Mouse (Mus musculus) lung, embryonic 14.5 days (tissue): ENCODE data around the gene Magi2. TPM values are rescaled to one million over a fixed set of nuclear protein-coding genes. Genes with fewer than 3 reads are reported as not detected.

Source experiments
- ATAC-seq: fragments of 200-750 bp; cut with Nextera tagmentation; 2 replicates; pipeline ENCODE4 v1.8.0; 2017; ENCODE audit warnings: mild to moderate bottlenecking, moderate TSS enrichment, moderate library complexity; ENCODE audit not compliant: insufficient read depth
- DNase-seq: peaks from one replicate; pipeline ENCODE4 v3.0.0-alpha.2; 2015
- H3K27ac ChIP-seq: fragments of 300-500 bp; sonication (generic); 2 replicates; pipeline ENCODE4 v1.5.1; 2014; ENCODE audit warnings: low read depth, mild to moderate bottlenecking, moderate library complexity
- H3K27me3 ChIP-seq: fragments of 300-500 bp; sonication (generic); 2 replicates; pipeline ENCODE4 v1.6.1; 2014; ENCODE audit warnings: low read length, control low read depth; ENCODE audit not compliant: insufficient read depth
- H3K36me3 ChIP-seq: fragments of 300-500 bp; sonication (generic); 2 replicates; pipeline ENCODE4 v1.6.1; 2014; ENCODE audit warnings: control low read depth; ENCODE audit not compliant: insufficient read depth
- H3K4me1 ChIP-seq: fragments of 300-500 bp; sonication (generic); 2 replicates; pipeline ENCODE4 v1.6.1; 2014; ENCODE audit warnings: antibody characterized with exemption, control low read depth; ENCODE audit not compliant: insufficient read depth
- H3K4me2 ChIP-seq: fragments of 300-500 bp; sonication (generic); 2 replicates; pipeline ENCODE4 v1.6.1; 2014; ENCODE audit warnings: mild to moderate bottlenecking
- H3K4me3 ChIP-seq: fragments of 300-500 bp; sonication (generic); 2 replicates; pipeline ENCODE4 v1.5.1; 2014; ENCODE audit warnings: low read depth, low read length
- H3K9ac ChIP-seq: fragments of 300-500 bp; sonication (generic); 2 replicates; pipeline ENCODE4 v1.6.1; 2014
- H3K9me3 ChIP-seq: fragments of 300-500 bp; sonication (generic); 2 replicates; pipeline ENCODE4 v1.6.1; 2016; ENCODE audit warnings: low read depth, low read length, control low read depth
- CTCF ChIP-seq: IDR thresholded peaks from 2 replicates; pipeline ENCODE4 v1.5.1; 2016; ENCODE audit warnings: antibody characterized with exemption, low read depth
- WGBS: fragments of 180-500 bp; shearing (Covaris S2); extraction: QIAGEN DNeasy Blood & Tissue Kit; methylation state at CpG from one replicate; pipeline ENCODE4 v1.1.7; 2014; 5-methylcytosine and 5-hydroxymethylcytosine counted together
- polyA plus RNA-seq: library from polyadenylated mRNA; unstranded; fragments of >200 nt; fragmentation: Nextera tagmentation; extraction: Ambion mirVana; gene quantifications from 2 replicates; pipeline ENCODE4 v1.2.1, GENCODE M21; 2014

Gene Magi2
- polyA plus RNA-seq, 1 experiment from 2014 or later = 2.4 TPM

- no peak overlapping the region for H3K4me3 ChIP-seq
- DNase-seq (no peak), ATAC-seq (no peak)
- no peak overlapping the region for H3K9ac ChIP-seq
- H3K36me3 ChIP-seq = no peaks in the 10 kb centered on the region
- no peaks in the 10 kb centered on the region for H3K4me1 ChIP-seq
- WGBS = 76% methylated on average over 6 of the region's 6 CpGs
- TF ChIP-seq CTCF = no peak
- no peak overlapping the region for H3K27ac ChIP-seq
- no peaks in the 10 kb centered on the region for H3K27me3 ChIP-seq
- no peaks in the 10 kb centered on the region for H3K9me3 ChIP-seq
- no peak overlapping the region for H3K4me2 ChIP-seq
These were observed 669.1 kb downstream of the Magi2 start for GRCm38 (mm10) chr5:19895893-19896292.

- Histone ChIP-seq H3K9ac (no peak overlapping the region), H3K36me3 (no peaks in the 10 kb centered on the region), H3K27me3 (no peaks in the 10 kb centered on the region), H3K4me2 (no peak overlapping the region), H3K9me3 (no peaks in the 10 kb centered on the region), H3K4me1 (no peaks in the 10 kb centered on the region), H3K27ac (no peak overlapping the region), H3K4me3 (no peak overlapping the region)
- no peak for ATAC-seq
- no peak for DNase-seq
- TF ChIP-seq CTCF = no peak
- WGBS = 68% methylated on average over 8 of the region's 8 CpGs
These were observed 674.8 kb downstream of the Magi2 start for GRCm38 (mm10) chr5:19901625-19902024.

- H3K27me3 ChIP-seq = peaks cover 9% of the 10 kb centered on the region; the same call in 1 of the 2 replicates
- H3K36me3 ChIP-seq = no peaks in the 10 kb centered on the region
- 78% methylated on average over 4 of the region's 4 CpGs for WGBS
- no peak overlapping the region for H3K4me2 ChIP-seq
- DNase-seq (no peak), ATAC-seq (no peak)
- H3K9me3 ChIP-seq = no peaks in the 10 kb centered on the region
- no peak overlapping the region for H3K27ac ChIP-seq
- H3K4me1 ChIP-seq = no peaks in the 10 kb centered on the region
- no peak overlapping the region for H3K4me3 ChIP-seq
- no peak for TF ChIP-seq CTCF
- no peak overlapping the region for H3K9ac ChIP-seq
These were observed 679.8 kb downstream of the Magi2 start for GRCm38 (mm10) chr5:19906636-19907035.

- no peak for TF ChIP-seq CTCF
These were observed 680.6 kb downstream of the Magi2 start for GRCm38 (mm10) chr5:19907381-19907982.

GRCm38 (mm10) chr5:19907983-19908705 lies 681.3 kb downstream of the Magi2 start:
- Histone ChIP-seq H3K4me1 (no peaks in the 10 kb centered on the region), H3K27me3 (peaks cover 9% of the 10 kb centered on the region; the same call in 1 of the 2 replicates), H3K4me2 (peak overlapping the region; percentile 64), H3K36me3 (no peaks in the 10 kb centered on the region), H3K27ac (no peak overlapping the region), H3K4me3 (peak overlapping the region; percentile 32), H3K9ac (no peak overlapping the region), H3K9me3 (no peaks in the 10 kb centered on the region)
- peak; percentile 28; the same call in 1 of the 2 replicates for ATAC-seq
- 4% methylated on average over 16 of the region's 16 CpGs for WGBS
- peak; percentile 23 for DNase-seq
- TF ChIP-seq CTCF = no peak

More at GRCm38 (mm10) chr5:19907381-19907982, 680.6 kb downstream of the Magi2 start:
- DNase-seq (peak; percentile 8), ATAC-seq (no peak; the same call in 1 of the 2 replicates)
- Histone ChIP-seq H3K4me1 (no peaks in the 10 kb centered on the region), H3K9ac (no peak overlapping the region), H3K4me2 (peak overlapping the region; percentile 64), H3K27me3 (peaks cover 9% of the 10 kb centered on the region; the same call in 1 of the 2 replicates), H3K27ac (no peak overlapping the region), H3K36me3 (no peaks in the 10 kb centered on the region), H3K9me3 (no peaks in the 10 kb centered on the region), H3K4me3 (peak overlapping the region; percentile 32)
- WGBS = 3% methylated on average over 12 of the region's 12 CpGs

GRCm38 (mm10) chr5:19908706-19909060 lies 681.8 kb downstream of the Magi2 start:
- Histone ChIP-seq H3K27ac (no peak overlapping the region), H3K4me2 (peak overlapping the region; percentile 64), H3K27me3 (peaks cover 9% of the 10 kb centered on the region; the same call in 1 of the 2 replicates), H3K4me3 (peak overlapping the region; percentile 32), H3K36me3 (no peaks in the 10 kb centered on the region), H3K9me3 (no peaks in the 10 kb centered on the region), H3K4me1 (no peaks in the 10 kb centered on the region), H3K9ac (no peak overlapping the region)
- TF ChIP-seq CTCF = no peak
- ATAC-seq = no peak
- DNase-seq = no peak
- 2% methylated on average over 5 of the region's 5 CpGs for WGBS

- ATAC-seq (no peak), DNase-seq (peak; percentile 18)
- H3K4me1 ChIP-seq = no peaks in the 10 kb centered on the region
- H3K27me3 ChIP-seq = peaks cover 9% of the 10 kb centered on the region; the same call in 1 of the 2 replicates
- H3K36me3 ChIP-seq = no peaks in the 10 kb centered on the region
- peak overlapping the region; percentile 32 for H3K4me3 ChIP-seq
- WGBS = 4% methylated on average over 11 of the region's 11 CpGs
- no peak overlapping the region for H3K27ac ChIP-seq
- H3K4me2 ChIP-seq = peak overlapping the region; percentile 64
- H3K9me3 ChIP-seq = no peaks in the 10 kb centered on the region
- H3K9ac ChIP-seq = no peak overlapping the region
- TF ChIP-seq CTCF = no peak
These were observed 682.2 kb downstream of the Magi2 start for GRCm38 (mm10) chr5:19909071-19909470.
